Mouse (Mus musculus) erythroblast, embryonic 14.5 days (primary cell): ENCODE results near the gene Stard5.

Experiments used
- GATA1 ChIP-seq: IDR thresholded peaks from 2 replicates; pipeline ENCODE4 v1.6.1; 2012; ENCODE audit warnings: low read length, inconsistent platforms, mixed read lengths
- TAL1 ChIP-seq: IDR thresholded peaks from 3 replicates; pipeline ENCODE4 v1.6.1; 2012; ENCODE audit warnings: low read length, inconsistent platforms, mixed read lengths

DNA sequence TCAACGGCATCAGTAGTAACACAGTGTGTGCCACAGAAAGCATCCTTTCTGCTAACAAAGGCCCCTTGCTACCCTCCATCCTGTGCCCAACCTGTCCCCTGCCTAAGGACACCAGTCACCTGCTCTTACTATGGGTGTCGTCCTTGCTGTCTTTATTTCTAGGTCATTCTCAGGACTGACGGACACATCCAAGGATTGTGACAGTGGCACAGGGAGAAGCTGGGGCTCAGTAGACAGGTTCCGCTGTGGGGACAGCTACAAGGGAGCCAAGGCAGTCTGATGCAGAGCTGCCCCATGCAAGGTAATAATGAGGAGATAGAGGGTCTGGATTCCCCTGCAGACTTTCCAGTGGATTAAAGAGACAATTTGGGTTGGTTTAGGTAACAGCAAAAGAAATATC lies 46.7 kb downstream of the Stard5 start:
- TF ChIP-seq TAL1 (no peak), GATA1 (no peak)
